Mouse (Mus musculus) kidney, postnatal 14 days (tissue): ENCODE data around the gene Zbtb4.

Experiments
- DNase-seq: peaks from one replicate; pipeline ENCODE4 v3.0.0; 2022; ENCODE audit warnings: mixed read lengths

Zbtb4 gene

DNA sequence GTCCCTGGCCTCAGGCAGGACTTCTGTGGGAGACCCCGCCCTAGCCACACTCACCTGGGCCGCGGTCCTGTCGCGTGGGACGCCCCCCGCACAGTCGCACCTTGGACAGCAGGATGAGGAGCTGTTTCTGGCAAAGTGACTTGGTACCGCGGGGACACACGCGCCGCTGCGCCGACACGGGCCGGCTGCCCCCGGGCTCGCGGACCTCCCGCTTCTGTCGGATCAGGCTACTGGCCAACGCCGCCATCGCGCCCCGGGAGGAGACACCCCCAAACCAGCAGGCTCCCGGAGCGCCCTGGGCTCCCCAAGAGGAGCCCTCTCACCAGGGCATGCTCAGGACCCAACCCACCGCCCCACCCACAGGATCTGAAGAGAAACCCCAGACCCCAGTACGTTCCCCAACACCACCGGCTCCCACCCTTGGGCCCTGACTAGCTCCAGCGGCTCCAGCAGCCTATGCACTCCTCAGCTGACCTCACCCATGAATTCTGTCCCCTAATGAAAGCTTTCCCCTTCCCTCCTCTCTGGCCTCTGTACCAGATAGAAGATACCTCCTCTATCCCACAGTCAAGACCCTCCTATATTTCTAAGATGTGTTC is 35.8 kb downstream of the Zbtb4 start, which contains the start of gene Fgf11:
Fgf11 (minus strand) TSS at position 479 of the 599 bp plus-strand sequence.
- DNase-seq = peak; percentile 24

DNA sequence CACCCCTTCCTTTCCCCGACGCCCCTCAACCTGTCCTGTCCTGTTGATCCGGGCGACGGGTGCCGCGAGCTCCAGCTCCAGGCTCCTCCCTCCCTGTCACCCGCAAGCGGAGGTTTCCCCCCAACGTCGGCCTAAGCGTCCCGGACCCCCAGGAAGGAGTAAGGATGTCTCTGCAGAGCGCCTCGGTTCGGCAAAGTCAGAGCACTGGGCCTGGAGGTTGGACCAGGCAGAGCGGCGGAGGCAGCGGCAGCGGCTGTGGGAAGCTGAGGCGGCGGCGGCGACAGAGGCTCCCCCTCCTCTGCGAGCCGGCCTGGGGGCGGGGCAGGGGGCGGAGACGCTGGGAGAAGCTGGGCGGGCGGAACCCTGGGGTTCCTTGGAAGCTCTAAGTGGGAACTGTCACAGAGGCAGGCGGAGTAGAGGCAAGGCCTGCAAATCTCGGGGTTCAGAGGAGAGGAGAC is 37.0 kb downstream of the Zbtb4 start:
- DNase-seq = peak; percentile 90

DNA sequence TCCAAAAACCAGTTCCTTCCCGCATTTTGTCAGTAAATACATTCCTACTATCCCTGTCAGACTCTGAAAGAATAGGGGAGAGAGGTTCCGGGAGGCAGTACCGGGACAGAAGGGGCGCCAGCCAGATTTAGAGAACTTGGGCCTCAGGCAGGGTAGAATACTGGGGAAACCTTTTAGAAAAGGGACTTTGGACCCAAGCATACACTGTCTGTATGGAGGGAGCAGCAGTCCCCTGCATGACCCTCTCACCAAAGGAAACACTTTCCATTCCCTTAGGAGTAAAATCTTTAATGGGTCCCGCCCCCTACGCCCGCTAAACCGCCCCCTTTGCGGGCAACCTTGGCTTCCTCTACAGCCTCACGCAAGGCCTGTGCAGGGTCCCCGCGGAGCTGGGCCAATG is 37.6 kb downstream of the Zbtb4 start:
- no peak for DNase-seq

DNA sequence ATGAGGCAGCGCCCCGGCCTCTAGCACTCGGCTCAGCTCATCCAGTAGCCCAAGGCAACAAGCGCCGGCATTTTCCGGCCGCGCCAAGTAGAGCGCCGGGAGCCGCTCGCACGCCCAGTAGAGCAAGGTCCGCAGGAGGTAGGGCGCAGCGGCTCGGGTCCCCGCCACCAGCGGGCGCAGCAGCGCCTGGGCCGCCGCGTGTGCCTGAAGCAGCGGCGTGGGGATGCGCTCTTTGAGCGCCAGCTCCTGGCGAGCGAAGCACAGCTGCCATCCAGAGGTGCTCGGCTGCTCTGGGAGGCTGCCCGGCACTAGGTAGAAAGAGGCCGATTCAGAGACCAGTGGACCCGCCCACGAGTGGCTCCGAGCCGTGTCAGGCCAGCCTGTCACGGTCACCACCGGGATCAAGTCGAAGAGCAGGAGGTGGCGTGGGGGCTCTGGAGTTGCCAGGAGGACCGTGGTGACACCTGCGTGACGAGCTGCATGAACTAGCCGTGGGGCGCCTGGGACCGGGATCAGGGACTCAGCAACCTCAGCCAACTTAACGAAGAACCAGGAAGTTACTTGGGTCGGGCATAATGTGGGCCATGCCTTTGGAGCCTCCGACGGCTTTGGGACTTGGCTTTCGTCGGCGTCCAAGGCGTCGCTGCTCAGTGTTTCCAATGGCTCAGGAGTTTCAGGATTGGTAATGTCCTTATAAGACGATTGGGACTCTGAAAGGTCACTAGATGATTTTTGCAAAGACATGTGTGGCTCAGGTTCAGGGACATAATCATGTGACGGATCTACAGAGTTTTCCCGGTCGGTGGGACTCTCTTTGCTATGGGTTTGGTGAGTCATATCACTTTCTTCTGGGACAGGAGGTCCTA is 38.3 kb downstream of the Zbtb4 start:
- peak; percentile 88 for DNase-seq

DNA sequence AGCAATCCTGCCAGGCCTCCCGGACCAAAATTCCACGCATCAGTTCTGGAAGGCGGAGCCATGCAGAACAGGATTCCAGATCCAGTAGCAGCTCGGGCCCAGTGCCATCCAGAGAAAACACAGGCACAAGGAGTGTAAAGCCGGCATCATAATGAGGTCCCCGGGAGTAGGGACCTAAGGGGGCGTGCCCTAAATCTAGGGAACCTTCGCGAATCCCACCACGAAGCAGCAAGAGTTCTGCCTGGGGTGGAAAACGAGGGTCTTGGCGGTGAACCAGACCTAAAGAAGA is 38.9 kb downstream of the Zbtb4 start:
- DNase-seq = peak; percentile 57

DNA sequence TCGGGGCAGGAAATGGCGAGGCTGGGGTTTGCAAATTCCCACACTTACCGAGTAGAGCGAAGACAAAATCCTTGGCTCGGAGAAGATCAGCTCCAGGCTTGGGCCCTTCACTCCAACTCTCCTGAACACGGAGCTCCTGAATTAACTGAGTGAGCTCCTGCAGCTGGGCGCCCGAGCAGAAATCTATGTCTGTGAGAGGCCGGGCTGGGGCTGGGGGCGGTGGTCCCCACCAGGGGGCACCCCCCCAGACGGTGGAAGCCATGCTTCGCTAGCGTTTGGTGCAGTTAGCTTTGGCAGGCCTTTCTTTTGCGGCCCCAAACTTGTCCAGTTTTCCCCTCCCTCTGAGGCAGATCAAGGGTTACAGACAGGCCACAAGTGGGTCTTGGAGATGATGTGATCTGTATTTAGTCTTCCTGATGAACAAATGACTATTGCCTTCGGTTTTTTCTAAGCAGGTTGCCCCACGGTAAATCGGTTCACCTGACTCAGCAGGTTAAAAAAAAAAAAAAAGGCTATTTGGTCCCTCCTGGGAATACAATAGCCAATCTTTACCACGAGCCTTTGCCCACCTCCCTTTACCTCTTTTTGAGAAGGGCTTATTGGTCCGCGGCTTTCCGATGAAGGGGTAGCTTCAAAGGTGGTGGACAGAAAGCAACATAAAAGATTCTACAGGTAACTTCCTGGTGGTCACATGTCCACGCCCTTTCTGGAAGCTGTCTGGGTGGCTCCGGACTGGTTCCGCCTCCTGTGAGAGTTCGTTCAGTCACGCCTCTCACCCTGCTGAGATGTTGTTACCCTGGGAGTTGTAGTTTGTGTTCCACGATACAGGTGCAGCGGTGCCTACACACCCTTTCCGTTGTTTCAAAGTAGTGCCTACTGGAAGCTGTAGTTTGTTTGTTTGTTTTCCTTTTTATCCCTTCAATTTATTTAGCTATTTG is 39.5 kb downstream of the Zbtb4 start, which contains the start of gene Tmem102:
Tmem102 (minus strand) TSS at position 653 of the 938 bp plus-strand sequence.
- DNase-seq = peak; percentile 86

DNA sequence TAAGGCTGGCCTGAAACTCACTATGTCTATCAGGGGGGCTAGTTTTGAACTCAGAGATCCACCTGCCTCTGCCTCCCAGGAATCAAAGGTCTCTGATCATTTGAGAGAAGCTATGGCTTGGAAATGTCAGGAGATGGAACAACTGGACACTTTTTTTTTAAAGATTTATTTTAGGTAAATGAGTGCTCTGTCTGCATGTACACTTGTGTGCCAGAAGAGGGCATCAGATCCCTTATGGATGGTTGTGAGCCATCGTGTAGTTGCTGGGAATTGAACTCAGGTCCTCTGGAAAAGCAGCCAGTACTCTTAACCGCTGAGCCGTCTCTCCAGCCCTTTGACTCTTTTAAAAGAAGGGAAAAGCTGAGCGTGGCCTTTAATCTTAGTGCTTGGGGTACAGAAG is 40.7 kb downstream of the Zbtb4 start:
- no peak for DNase-seq

DNA sequence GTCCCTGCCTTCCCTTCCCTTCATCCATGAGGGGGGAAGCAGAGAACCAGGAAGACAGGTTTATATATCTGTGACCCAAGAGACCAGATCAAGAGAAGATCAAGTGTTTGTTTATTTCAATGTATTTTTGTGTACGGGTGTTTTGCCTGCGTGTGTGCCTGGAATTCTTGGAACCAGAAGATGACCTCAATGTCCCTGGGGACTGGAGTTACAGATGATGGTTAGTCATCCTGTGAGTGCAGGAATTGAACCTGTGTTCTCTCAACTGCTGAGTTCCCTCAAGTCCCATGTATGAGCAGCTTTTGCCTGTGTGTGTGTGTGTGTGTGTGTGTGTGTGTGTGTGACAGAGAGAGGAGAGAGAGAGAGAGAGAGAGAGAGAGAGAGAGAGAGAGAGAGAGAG is 41.9 kb downstream of the Zbtb4 start:
- no peak for DNase-seq

DNA sequence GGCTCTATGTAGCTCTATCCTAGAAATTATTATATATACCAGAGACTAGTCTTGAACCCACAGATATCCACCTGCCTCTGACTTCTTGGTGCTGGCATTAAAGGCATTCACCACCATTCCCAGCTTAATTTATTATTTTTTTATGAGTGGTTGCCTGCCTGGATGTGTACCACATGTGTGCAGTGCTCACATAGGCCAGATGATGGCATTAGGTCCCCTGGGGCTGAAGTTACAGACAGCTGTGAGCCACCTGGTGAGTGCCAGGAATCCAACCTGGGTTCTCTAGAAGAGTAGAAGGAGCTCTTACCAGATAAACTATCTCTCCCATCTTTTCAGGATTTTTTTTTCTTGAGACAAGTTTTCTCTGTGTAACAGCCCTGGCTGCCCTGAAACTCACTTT is 44.6 kb downstream of the Zbtb4 start:
- DNase-seq = no peak

DNA sequence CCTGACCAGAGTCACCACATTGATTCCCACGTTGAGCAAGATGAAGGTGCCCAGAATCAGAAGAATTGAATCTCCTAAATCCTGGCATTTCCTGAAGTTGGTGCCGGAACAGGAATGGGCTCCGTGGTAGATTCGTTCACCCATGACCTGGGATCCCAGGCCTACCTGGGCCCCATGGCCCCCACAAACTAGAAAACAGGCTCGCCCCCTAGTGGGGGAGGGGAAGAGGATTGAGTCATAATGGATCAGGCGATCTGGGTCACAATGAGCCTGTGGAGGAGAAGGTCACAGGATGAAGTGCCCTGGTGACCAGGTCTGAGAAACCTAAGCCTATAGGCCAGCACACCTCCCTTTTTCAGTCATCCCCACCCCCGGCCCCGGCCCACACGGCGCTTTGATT is 49.4 kb downstream of the Zbtb4 start, which contains the start of gene Gm39566:
Gm39566 (minus strand) TSS at position 144 of the 400 bp plus-strand sequence.
- DNase-seq = no peak

DNA sequence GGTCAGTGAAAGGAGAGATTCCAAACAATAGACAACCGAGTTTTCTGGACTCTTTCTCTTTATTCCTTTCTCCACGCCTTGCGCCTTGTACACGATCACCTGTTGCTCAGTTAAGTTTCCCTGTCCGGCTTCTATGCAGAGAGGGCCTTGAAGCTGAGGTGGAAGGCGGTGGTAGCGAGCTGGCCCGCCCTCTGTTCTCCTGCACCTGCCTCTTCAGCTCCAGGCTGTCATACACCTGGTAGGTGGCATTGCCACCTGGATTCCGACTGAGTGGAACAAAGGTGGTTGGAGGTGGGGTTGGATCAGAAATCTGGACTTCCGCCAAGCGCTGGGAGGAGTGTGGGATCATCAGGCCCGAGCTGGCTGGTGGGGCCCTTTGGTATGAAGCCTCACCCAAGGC is 50.8 kb downstream of the Zbtb4 start:
- no peak for DNase-seq

DNA sequence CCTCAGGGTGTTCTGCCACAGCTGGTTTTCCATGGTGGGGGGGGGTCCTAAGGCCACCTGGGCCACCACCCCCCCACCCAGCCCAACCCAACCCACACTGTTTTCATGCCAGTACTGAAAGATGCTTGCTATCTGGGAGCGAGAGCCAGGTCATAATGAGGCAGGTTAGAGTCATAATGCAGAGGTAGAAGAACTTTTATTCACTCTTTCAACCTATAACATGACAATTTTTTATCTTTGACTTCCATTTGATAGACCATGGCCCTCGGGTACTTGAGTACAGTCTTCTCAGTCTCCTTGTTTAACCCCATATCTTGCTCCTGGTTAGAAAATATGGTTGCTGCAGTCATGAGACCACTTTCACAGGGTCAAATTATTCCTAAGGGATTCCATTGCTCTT is 52.7 kb downstream of the Zbtb4 start, which contains the start of gene Spem2:
Spem2 (minus strand) TSS at position 101 of the 400 bp plus-strand sequence.
- no peak for DNase-seq

DNA sequence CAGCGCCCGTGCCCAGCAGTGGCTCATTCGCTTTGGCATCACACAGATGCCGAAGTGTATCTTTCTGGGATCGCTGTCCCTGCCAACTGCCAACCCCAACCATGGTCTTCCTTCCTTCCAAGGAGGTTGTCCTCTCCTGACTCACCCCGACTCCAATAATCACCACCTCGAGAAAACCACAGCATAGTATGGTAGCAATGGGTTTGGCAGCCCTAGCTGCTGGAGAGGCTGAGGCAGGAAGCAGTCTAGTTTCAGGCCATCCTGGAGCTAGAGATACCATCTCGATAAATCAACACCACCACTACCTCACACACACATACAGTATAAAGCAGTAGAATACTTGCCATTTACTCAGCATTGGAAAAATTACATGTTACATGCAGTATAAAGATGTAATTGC is 53.2 kb downstream of the Zbtb4 start:
- no peak for DNase-seq

DNA sequence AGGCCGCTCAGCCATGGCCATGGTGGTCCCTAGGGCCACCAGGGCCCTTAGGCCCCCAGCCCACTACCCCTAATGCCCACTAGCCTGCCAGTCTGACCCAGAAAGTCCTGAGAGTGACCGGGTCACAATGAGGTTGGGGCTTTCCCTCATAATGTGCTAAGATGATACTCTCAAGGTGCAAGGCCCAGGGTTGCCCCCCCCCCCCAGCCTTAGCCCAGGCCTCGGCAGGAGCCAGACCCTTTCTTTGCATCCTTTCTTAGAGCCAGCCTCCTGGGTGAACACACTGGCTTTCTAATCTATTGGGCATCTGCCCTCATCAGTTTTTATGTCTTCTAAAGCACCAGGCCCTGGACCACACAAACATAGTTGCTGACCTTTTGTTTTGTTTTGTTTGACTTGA is 56.4 kb downstream of the Zbtb4 start, which contains the start of gene Spem1:
Spem1 (minus strand) TSS at position 101 of the 400 bp plus-strand sequence.
- DNase-seq = no peak

DNA sequence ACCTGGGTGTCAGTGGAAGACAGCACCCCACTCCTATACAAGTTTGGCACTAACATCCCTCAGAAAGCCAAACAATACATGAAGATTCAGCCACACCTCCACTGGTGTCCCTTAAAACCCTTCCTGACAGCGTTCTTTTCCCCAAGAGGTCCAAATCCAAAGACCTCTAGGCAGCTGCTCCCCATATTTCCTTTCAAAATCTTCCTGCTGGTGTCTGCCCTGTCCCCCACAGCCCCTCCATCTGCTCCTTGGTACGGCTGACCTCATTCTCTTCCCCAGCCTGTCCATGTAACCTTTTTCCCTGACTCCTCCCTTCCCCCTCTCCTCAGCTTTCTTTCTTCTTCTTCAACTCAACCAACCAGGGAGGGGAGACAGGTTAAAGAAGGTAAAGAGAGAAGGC is 57.7 kb downstream of the Zbtb4 start:
- DNase-seq = no peak

DNA sequence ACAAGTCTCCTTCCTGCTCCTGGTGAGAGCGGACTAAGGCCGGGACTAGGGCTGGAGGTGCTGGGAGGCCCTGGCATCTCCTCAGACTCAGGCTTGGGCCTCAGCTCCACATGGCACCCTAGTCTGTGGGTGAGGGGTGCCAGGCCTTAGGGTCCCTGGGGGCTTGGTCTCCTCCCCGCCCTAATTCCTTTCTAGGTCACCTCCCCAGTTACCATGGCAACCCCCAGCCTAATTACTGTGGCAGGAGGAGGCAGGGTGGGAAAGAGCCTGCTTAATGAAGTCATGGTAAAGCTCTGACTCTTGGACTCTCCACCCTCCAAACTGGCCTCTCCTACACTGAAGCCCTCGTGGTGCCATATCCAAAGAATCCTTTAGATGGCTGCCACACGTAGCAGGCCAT is 63.1 kb downstream of the Zbtb4 start:
- no peak for DNase-seq

DNA sequence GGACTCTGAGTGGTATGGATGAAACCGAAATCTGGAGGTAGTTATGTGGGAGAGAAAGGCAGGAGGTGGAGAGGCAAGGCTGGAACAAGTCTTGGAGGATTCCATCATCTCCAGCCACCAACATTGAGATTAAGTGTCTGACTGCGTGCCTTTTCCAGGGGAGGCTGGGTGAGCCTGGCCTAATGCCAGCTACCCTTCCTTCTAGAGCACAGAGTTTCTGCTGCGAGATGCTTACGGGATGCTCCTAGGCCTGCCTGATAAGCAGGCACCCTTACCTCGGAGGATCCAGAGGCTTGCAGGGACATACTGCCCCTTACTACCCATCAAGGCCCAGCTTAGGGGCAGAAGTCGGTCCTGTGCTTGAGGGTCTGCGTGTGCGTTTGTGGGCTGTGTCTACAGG is 67.8 kb downstream of the Zbtb4 start:
- DNase-seq = no peak
